Mouse (Mus musculus): ENCODE data around the gene Otor. TPM values are rescaled to one million over a fixed set of nuclear protein-coding genes. Genes with fewer than 3 reads are reported as not detected.

Otor gene
- polyA plus RNA-seq, 1 experiment from 2014 or later, result 0.84 TPM

GRCm38 (mm10) chr2:143065914-143066313 is 12.4 kb upstream of the Otor start:
- no peak for ATAC-seq (ENCODE audit: low read depth)
- H3K4me1 ChIP-seq (replicated peaks), result peaks cover 7% of the 10 kb centered on the region
- H3K27ac ChIP-seq (replicated peaks), result no peak overlapping the region
- no peaks in the 10 kb centered on the region for H3K9me3 ChIP-seq
- no peak overlapping the region for H3K4me2 ChIP-seq
- peaks cover 49% of the 10 kb centered on the region for H3K36me3 ChIP-seq
- H3K9ac ChIP-seq, result no peak overlapping the region
- 93% methylated on average over 3 of the region's 3 CpGs for WGBS
- peaks cover 3% of the 10 kb centered on the region; the same call in 1 of the 2 replicates for H3K27me3 ChIP-seq
- no peak overlapping the region for H3K4me3 ChIP-seq

GRCm38 (mm10) chr2:143081693-143082092 is 3.4 kb downstream of the Otor start:
- WGBS, result 86% methylated on average over 3 of the region's 3 CpGs
- H3K9me3 ChIP-seq, result no peaks in the 10 kb centered on the region
- no peak for ATAC-seq (ENCODE audit: low read depth)

GRCm38 (mm10) chr2:143084852-143085397 is 6.7 kb downstream of the Otor start:
- Histone ChIP-seq H3K4me3 (no peak overlapping the region), H3K4me2 (no peak overlapping the region), H3K27ac (replicated peaks) (no peak overlapping the region), H3K36me3 (no peaks in the 10 kb centered on the region), H3K9ac (no peak overlapping the region), H3K4me1 (replicated peaks) (peaks cover 5% of the 10 kb centered on the region), H3K27me3 (no peaks in the 10 kb centered on the region), H3K9me3 (no peaks in the 10 kb centered on the region)
- ATAC-seq (ENCODE audit: low read depth), result no peak
- 50% methylated on average over 2 of the region's 2 CpGs for WGBS

More at GRCm38 (mm10) chr2:143081693-143082092, 3.4 kb downstream of the Otor start:
- no peak overlapping the region for H3K4me2 ChIP-seq
- no peak overlapping the region for H3K27ac ChIP-seq (replicated peaks)
- H3K4me3 ChIP-seq, result no peak overlapping the region
- H3K36me3 ChIP-seq, result no peaks in the 10 kb centered on the region
- H3K27me3 ChIP-seq, result no peaks in the 10 kb centered on the region
- no peak overlapping the region for H3K9ac ChIP-seq
- H3K4me1 ChIP-seq (replicated peaks), result peaks cover 8% of the 10 kb centered on the region; the same call in 1 of the 2 replicates

GRCm38 (mm10) chr2:143089866-143090265 is 11.6 kb downstream of the Otor start:
- H3K27ac ChIP-seq (replicated peaks), result no peak overlapping the region
- H3K27me3 ChIP-seq, result no peaks in the 10 kb centered on the region
- 84% methylated on average over 8 of the region's 8 CpGs for WGBS
- H3K9me3 ChIP-seq, result no peaks in the 10 kb centered on the region
- no peak for ATAC-seq (ENCODE audit: low read depth)
- H3K4me1 ChIP-seq (replicated peaks), result peaks cover 3% of the 10 kb centered on the region
- H3K4me3 ChIP-seq, result no peak overlapping the region
- H3K36me3 ChIP-seq, result no peaks in the 10 kb centered on the region
- H3K9ac ChIP-seq, result no peak overlapping the region
- H3K4me2 ChIP-seq, result no peak overlapping the region

GRCm38 (mm10) chr2:143093726-143094125 is 15.5 kb downstream of the Otor start:
- Histone ChIP-seq H3K27ac (replicated peaks) (no peak overlapping the region), H3K9ac (no peak overlapping the region), H3K36me3 (no peaks in the 10 kb centered on the region), H3K4me3 (no peak overlapping the region), H3K27me3 (no peaks in the 10 kb centered on the region), H3K4me1 (replicated peaks) (no peaks in the 10 kb centered on the region), H3K9me3 (no peaks in the 10 kb centered on the region), H3K4me2 (no peak overlapping the region)
- peak; percentile 91 for ATAC-seq (ENCODE audit: low read depth)
- WGBS, result 38% methylated on average over 6 of the region's 6 CpGs

- no peaks in the 10 kb centered on the region for H3K9me3 ChIP-seq
- ATAC-seq (ENCODE audit: low read depth), result no peak
- H3K4me2 ChIP-seq, result no peak overlapping the region
- H3K27me3 ChIP-seq, result no peaks in the 10 kb centered on the region
- H3K27ac ChIP-seq (replicated peaks), result no peak overlapping the region
- no peaks in the 10 kb centered on the region for H3K4me1 ChIP-seq (replicated peaks)
- no peak overlapping the region for H3K4me3 ChIP-seq
- H3K36me3 ChIP-seq, result no peaks in the 10 kb centered on the region
- no peak overlapping the region for H3K9ac ChIP-seq
- WGBS, result 74% methylated on average over 6 of the region's 6 CpGs
Observed at GRCm38 (mm10) chr2:143094761-143095160, 16.5 kb downstream of the Otor start.

GRCm38 (mm10) chr2:143097170-143097569 is 18.9 kb downstream of the Otor start:
- no peaks in the 10 kb centered on the region for H3K27me3 ChIP-seq
- H3K27ac ChIP-seq (replicated peaks), result no peak overlapping the region
- no peaks in the 10 kb centered on the region for H3K36me3 ChIP-seq
- no peak overlapping the region for H3K4me2 ChIP-seq
- WGBS, result 86% methylated on average over 1 of the region's 1 CpGs
- H3K9ac ChIP-seq, result no peak overlapping the region
- no peak overlapping the region for H3K4me3 ChIP-seq
- H3K9me3 ChIP-seq, result no peaks in the 10 kb centered on the region
- no peak for ATAC-seq (ENCODE audit: low read depth)
- no peaks in the 10 kb centered on the region for H3K4me1 ChIP-seq (replicated peaks)

- Histone ChIP-seq H3K4me2 (no peak overlapping the region), H3K4me1 (replicated peaks) (peaks cover 4% of the 10 kb centered on the region; the same call in 1 of the 2 replicates), H3K9me3 (no peaks in the 10 kb centered on the region), H3K36me3 (no peaks in the 10 kb centered on the region), H3K27me3 (no peaks in the 10 kb centered on the region), H3K9ac (no peak overlapping the region), H3K27ac (replicated peaks) (no peak overlapping the region), H3K4me3 (no peak overlapping the region)
- no peak for ATAC-seq (ENCODE audit: low read depth)
- WGBS, result 67% methylated on average over 1 of the region's 1 CpGs
Observed at GRCm38 (mm10) chr2:143113859-143114258, 35.6 kb downstream of the Otor start.

- WGBS, result 83% methylated on average over 4 of the region's 4 CpGs
- H3K9me3 ChIP-seq, result no peaks in the 10 kb centered on the region
- peaks cover 4% of the 10 kb centered on the region; the same call in 1 of the 2 replicates for H3K4me1 ChIP-seq (replicated peaks)
- no peak for ATAC-seq (ENCODE audit: low read depth)
- no peak overlapping the region for H3K27ac ChIP-seq (replicated peaks)
- no peaks in the 10 kb centered on the region for H3K36me3 ChIP-seq
- H3K4me2 ChIP-seq, result no peak overlapping the region
- H3K9ac ChIP-seq, result no peak overlapping the region
- H3K27me3 ChIP-seq, result no peaks in the 10 kb centered on the region
- H3K4me3 ChIP-seq, result no peak overlapping the region
Observed at GRCm38 (mm10) chr2:143114716-143115115, 36.4 kb downstream of the Otor start.

GRCm38 (mm10) chr2:143117453-143117852 is 39.2 kb downstream of the Otor start:
- 64% methylated on average over 3 of the region's 3 CpGs for WGBS
- H3K9ac ChIP-seq, result no peak overlapping the region
- H3K4me2 ChIP-seq, result no peak overlapping the region
- no peaks in the 10 kb centered on the region for H3K36me3 ChIP-seq
- H3K4me1 ChIP-seq (replicated peaks), result peaks cover 4% of the 10 kb centered on the region; the same call in 1 of the 2 replicates
- H3K27ac ChIP-seq (replicated peaks), result no peak overlapping the region
- ATAC-seq (ENCODE audit: low read depth), result no peak
- no peaks in the 10 kb centered on the region for H3K27me3 ChIP-seq
- no peaks in the 10 kb centered on the region for H3K9me3 ChIP-seq
- no peak overlapping the region for H3K4me3 ChIP-seq

- H3K27ac ChIP-seq (replicated peaks), result no peak overlapping the region
- H3K36me3 ChIP-seq, result no peaks in the 10 kb centered on the region
- WGBS, result 86% methylated on average over 7 of the region's 7 CpGs
- H3K4me2 ChIP-seq, result no peak overlapping the region
- ATAC-seq (ENCODE audit: low read depth), result no peak
- H3K27me3 ChIP-seq, result no peaks in the 10 kb centered on the region
- no peak overlapping the region for H3K4me3 ChIP-seq
- H3K9me3 ChIP-seq, result no peaks in the 10 kb centered on the region
- H3K4me1 ChIP-seq (replicated peaks), result peaks cover 4% of the 10 kb centered on the region; the same call in 1 of the 2 replicates
- no peak overlapping the region for H3K9ac ChIP-seq
Observed at GRCm38 (mm10) chr2:143118221-143118620, 39.9 kb downstream of the Otor start.

GRCm38 (mm10) chr2:143131098-143131646 is 52.9 kb downstream of the Otor start:
- Histone ChIP-seq H3K4me3 (no peak overlapping the region), H3K9me3 (no peaks in the 10 kb centered on the region), H3K36me3 (no peaks in the 10 kb centered on the region), H3K27me3 (no peaks in the 10 kb centered on the region), H3K4me2 (no peak overlapping the region), H3K9ac (no peak overlapping the region), H3K4me1 (replicated peaks) (peaks cover 12% of the 10 kb centered on the region), H3K27ac (replicated peaks) (peak overlapping the region; percentile 63)
- ATAC-seq (ENCODE audit: low read depth), result peak; percentile 56
- 70% methylated on average over 5 of the region's 5 CpGs for WGBS

Measured in neural tube, embryonic 13.5 days (tissue).